Mouse (Mus musculus) ES-E14 (cell line): ENCODE data around the gene Notum. TPM values are rescaled to one million over a fixed set of nuclear protein-coding genes. Genes with fewer than 3 reads are reported as not detected.

Experiments used
- DNase-seq: peaks from one replicate; pipeline ENCODE4 v3.0.0-alpha.2; 2013; ENCODE audit warnings: low read depth, low spot score
- H3K27ac ChIP-seq: 2 replicates; pipeline ENCODE4 v1.5.1; 2012; ENCODE audit warnings: low read depth, mild to moderate bottlenecking, low read length, moderate library complexity, mixed read lengths; ENCODE audit not compliant: poor library complexity, insufficient read depth, severe bottlenecking
- H3K36me3 ChIP-seq: 2 replicates; pipeline ENCODE4 v1.6.1; 2012; ENCODE audit warnings: mild to moderate bottlenecking, low read length, moderate library complexity, mixed read lengths; ENCODE audit not compliant: control insufficient read depth, poor library complexity, insufficient read depth, severe bottlenecking
- H3K4me1 ChIP-seq, 2 experiments: fragments of 150-350 bp in 1 of 2; sonication (generic) in 1 of 2; 2 replicates each; pipeline ENCODE4 v1.6.1; 2012; ENCODE audit warnings: low read length in 2 of 2, mild to moderate bottlenecking in 1 of 2, mixed read lengths in 1 of 2; ENCODE audit not compliant: control insufficient read depth in 2 of 2, insufficient read depth in 2 of 2, poor library complexity in 1 of 2
- H3K4me3 ChIP-seq, 2 experiments: fragments of 150-350 bp in 1 of 2; sonication (generic) in 1 of 2; 2 replicates each; pipeline ENCODE4 v1.5.1; 2012; ENCODE audit warnings: low read length in 2 of 2, low read depth in 1 of 2, mild to moderate bottlenecking in 1 of 2, mixed read lengths in 1 of 2; ENCODE audit not compliant: insufficient read depth in 1 of 2, poor library complexity in 1 of 2, severe bottlenecking in 1 of 2
- H3K9ac ChIP-seq: 2 replicates; pipeline ENCODE4 v1.6.1; 2012; ENCODE audit warnings: low read depth, mild to moderate bottlenecking, low read length, mixed read lengths; ENCODE audit not compliant: poor library complexity, insufficient read depth, severe bottlenecking
- H3K9me3 ChIP-seq: fragments of 150-350 bp; sonication (generic); 2 replicates; pipeline ENCODE4 v1.6.1; 2012; ENCODE audit warnings: low read depth, mild to moderate bottlenecking, low read length; ENCODE audit not compliant: control insufficient read depth, insufficient read depth
- CHD2 ChIP-seq: IDR thresholded peaks from 2 replicates; pipeline ENCODE4 v1.6.1; 2014; ENCODE audit warnings: mild to moderate bottlenecking, low read depth, low read length, inconsistent platforms
- HCFC1 ChIP-seq: IDR thresholded peaks from 2 replicates; pipeline ENCODE4 v1.6.1; 2012; ENCODE audit warnings: low read length, inconsistent platforms, borderline replicate concordance; ENCODE audit not compliant: insufficient read depth
- MAFK ChIP-seq: IDR thresholded peaks from 2 replicates; pipeline ENCODE4 v1.6.1; 2014; ENCODE audit warnings: mild to moderate bottlenecking, low read depth, low read length, inconsistent platforms; ENCODE audit not compliant: insufficient read depth
- ZC3H11A ChIP-seq: IDR thresholded peaks from 2 replicates; pipeline ENCODE4 v1.6.1; 2012; ENCODE audit warnings: low read depth, mild to moderate bottlenecking, inconsistent platforms, low read length, borderline replicate concordance
- ZNF384 ChIP-seq: IDR thresholded peaks from 2 replicates; pipeline ENCODE4 v1.6.1; 2012; ENCODE audit warnings: low read depth, low read length, inconsistent platforms
- in situ Hi-C, 2 experiments: fragments of 600-800 bp; cut with MboI; formaldehyde crosslinking; loops; one replicate each; pipeline ENCODE4 v1.15.1; 2025; ENCODE audit warnings: low sequenced_read_pairs in 2 of 2, inconsistent platforms in 1 of 2; ENCODE audit not compliant: unreplicated experiment in 2 of 2
- total RNA-seq: library from RNA; depleted of rRNA; stranded (reverse); fragments of 300-350 nt; gene quantifications from 2 replicates; pipeline ENCODE4 v1.2.3, GENCODE M21; 2012

Notum gene
- total RNA-seq, 1 experiment = 47.8 TPM

DNA sequence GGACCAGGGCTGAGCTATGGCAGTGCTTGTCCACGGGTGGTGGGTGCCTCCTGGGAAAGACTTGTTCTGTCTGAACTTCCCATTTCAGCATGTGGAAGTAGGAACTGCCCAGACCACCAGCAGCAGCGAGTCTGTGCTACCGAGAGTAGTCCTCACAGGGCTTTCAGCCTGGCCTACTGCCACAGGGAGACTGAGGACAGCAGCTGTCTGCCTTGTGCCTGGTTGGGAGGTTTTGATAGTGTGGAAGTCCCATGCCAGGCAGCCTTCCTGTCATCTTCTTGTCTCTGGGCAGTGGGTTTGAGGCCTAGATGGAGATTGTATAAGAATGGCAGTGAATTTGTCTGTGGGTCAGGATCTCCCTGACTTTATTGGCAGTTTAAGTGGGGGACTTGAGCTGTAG lies 28.4 kb upstream of the Notum start:
- no peak overlapping the region for H3K4me3 ChIP-seq
- in situ Hi-C loops = no loop called here
- H3K4me1 ChIP-seq = peaks cover 0 to 8% of the 10 kb centered on the region in 2 experiments; a peak in 1 of 4 replicates
- no peaks in the 10 kb centered on the region for H3K9me3 ChIP-seq
- no peak for TF ChIP-seq ZNF384
- TF ChIP-seq HCFC1 = no peak
- no peak for TF ChIP-seq ZC3H11A
- TF ChIP-seq MAFK = no peak
- no peak for TF ChIP-seq CHD2
- H3K36me3 ChIP-seq = peaks cover 42% of the 10 kb centered on the region
- H3K27ac ChIP-seq = no peak overlapping the region
- no peak overlapping the region for H3K9ac ChIP-seq
- no peak for DNase-seq

DNA sequence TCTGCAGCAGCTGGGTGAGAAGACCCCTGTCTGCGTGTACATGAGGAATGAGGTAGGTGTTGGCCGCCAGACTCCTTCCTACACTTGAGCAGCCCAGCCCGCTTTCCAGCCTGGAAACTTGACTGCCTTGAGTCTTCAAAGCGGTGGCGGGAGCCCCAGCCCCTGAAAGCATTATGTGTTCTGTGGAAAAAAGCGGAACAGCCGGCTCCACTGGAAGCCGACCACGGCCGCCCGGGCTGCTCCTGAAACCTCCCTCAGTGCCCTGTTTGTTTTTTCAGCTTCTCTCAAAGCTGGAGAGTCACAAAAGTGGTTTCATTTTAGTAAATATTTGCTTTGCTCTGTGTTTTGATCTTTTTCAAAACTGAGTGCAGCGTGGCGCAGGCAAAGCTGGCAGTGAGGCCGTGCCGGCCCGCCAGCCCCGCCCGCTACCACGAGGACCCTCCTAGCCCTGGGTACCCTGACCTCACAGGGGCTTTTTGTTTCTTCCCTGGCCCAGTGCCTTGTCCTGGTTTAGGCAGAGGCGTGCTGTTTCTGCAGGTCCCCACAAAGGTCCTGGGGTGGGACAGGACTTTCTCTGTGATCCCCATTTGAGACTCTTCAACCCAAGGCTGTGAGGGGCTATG lies 25.8 kb upstream of the Notum start:
- Histone ChIP-seq H3K4me3 (no peak overlapping the region), H3K9me3 (no peaks in the 10 kb centered on the region), H3K9ac (no peak overlapping the region), H3K4me1 (peaks cover 0 to 7% of the 10 kb centered on the region in 2 experiments; a peak in 1 of 4 replicates), H3K36me3 (peaks cover 44% of the 10 kb centered on the region), H3K27ac (no peak overlapping the region)
- in situ Hi-C loops = no loop called here
- no peak for TF ChIP-seq ZNF384
- no peak for TF ChIP-seq HCFC1
- TF ChIP-seq MAFK = no peak
- no peak for TF ChIP-seq CHD2
- TF ChIP-seq ZC3H11A = no peak
- no peak for DNase-seq

DNA sequence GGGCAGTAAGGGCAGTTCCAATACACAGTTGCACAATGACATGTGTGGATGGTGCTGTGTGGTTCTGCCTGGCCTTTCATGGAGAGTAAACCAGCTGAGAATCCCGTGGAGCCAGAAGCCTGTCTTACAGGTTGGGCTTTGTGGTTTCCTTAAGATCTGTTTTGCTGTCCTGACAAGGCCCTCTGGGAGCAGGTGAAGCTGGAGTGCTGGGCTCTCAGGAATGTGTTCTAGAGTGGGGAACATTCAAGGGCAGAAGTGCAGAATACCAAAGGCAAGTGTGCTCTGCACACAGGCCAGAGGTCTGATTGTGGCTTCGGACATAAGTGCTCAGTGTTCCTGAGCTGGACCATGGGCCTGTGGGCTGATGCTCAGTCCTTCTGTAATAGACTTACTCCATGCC lies 23.7 kb upstream of the Notum start:
- no peak for TF ChIP-seq CHD2
- TF ChIP-seq ZC3H11A = no peak
- TF ChIP-seq MAFK = no peak
- no peak for TF ChIP-seq HCFC1
- TF ChIP-seq ZNF384 = no peak
- DNase-seq = no peak
- Histone ChIP-seq H3K4me1 (peaks cover 0 to 7% of the 10 kb centered on the region in 2 experiments; a peak in 1 of 4 replicates), H3K9ac (no peak overlapping the region), H3K36me3 (peaks cover 56% of the 10 kb centered on the region), H3K4me3 (no peak overlapping the region), H3K27ac (no peak overlapping the region), H3K9me3 (no peaks in the 10 kb centered on the region)
- in situ Hi-C loops = no loop called here

DNA sequence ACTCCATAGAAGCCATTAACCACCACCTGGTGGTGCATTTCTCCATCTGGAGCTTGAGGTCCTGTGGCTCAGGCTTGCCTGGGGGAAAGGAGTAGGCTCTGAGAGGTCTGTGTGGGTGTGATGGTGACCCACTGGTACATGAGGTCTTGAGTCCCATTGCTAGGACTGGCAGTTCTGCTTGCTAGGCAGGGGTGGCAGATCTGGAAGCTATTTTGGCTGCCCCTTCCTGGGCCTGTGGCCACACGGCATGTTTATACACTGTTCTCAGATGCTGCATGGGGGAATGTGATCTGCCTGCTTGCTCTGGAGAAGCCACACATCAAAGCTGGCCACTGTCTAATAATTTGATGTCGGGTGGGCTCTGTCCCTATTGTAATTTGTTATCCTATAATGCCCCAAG lies 23.1 kb upstream of the Notum start:
- in situ Hi-C loops = no loop called here
- H3K27ac ChIP-seq = no peak overlapping the region

More for the DNA sequence above, 23.1 kb upstream of the Notum start:
- no peak for DNase-seq
- no peaks in the 10 kb centered on the region for H3K9me3 ChIP-seq
- H3K9ac ChIP-seq = no peak overlapping the region
- H3K36me3 ChIP-seq = peaks cover 55% of the 10 kb centered on the region
- H3K4me1 ChIP-seq = peaks cover 0 to 7% of the 10 kb centered on the region in 2 experiments; a peak in 1 of 4 replicates
- TF ChIP-seq CHD2 (no peak), ZC3H11A (no peak), HCFC1 (no peak), MAFK (no peak)
- no peak overlapping the region for H3K4me3 ChIP-seq
